Mouse (Mus musculus) ES-Bruce4 (cell line): ENCODE measurements around the gene Pde4dip.

Source experiments
- CTCF ChIP-seq: IDR thresholded peaks from one replicate; pipeline ENCODE4 v1.8.1; 2011; ENCODE audit warnings: low read depth, low read length
- EP300 ChIP-seq: IDR thresholded peaks from 2 replicates; pipeline ENCODE4 v1.6.1; 2011; ENCODE audit warnings: low read depth, low read length; ENCODE audit not compliant: insufficient read depth

- TF ChIP-seq EP300 (no peak), CTCF (no peak)
Measured at GRCm38 (mm10) chr3:97888168-97888901, at the start of gene Pde4dip.
